Comparison of ENCODE assay signal across 24 mouse cellular contexts in the genomic region with DNA sequence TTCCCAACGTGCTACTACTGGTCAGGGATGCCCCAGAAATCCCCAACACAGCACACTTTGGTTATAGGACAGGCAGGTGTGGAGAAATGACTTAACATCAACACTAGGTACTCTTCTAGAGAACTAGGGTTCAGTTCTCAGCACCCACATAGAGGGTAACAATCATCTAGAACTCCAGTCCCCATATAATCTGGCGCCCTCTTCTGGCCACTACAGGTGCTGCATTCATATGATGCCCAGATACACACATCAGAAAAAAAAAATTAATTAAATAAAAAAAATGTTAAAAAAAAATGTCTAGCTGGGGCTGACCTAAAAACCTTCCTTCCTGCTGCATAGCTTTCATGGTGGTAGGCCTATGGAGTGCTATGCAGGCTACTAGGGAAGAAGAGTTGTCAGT.
DNase-seq lines count a peak whose midpoint lies in the region; ATAC-seq and TF ChIP-seq lines count a peak whose summit lies in the region.
"Had no signal": no experiment of that assay in that cellular context is flagged by ENCODE, and none has a peak within 500 bp of the region (broad histone marks: within the 10 kb centered on the region; RNA-seq: fewer than 3 reads in every experiment).

No protein-coding gene starts in this region.

- H3K4me3 ChIP-seq in heart, adult 2 months: no peak overlapping the region
- no peak overlapping the region for H3K4me3 ChIP-seq in lung, embryonic 14.5 days (ENCODE audit: low read depth, low read length)
- H3K4me3 ChIP-seq: embryonic facial prominence, embryonic 15.5 days; heart, embryonic 13.5 days; hindbrain, embryonic 15.5 days; limb, embryonic 10.5 days; liver, embryonic 12.5 days; myocyte; neural tube, embryonic 15.5 days; stomach, embryonic 15.5 days had no signal

- ATAC-seq in lung, embryonic 14.5 days (ENCODE audit: insufficient read depth): no peak
- ATAC-seq: activated CD4-positive, CD25-positive, alpha-beta regulatory T cell, adult 4 months; intestine, postnatal 0 days; liver, embryonic 12.5 days had no signal

- DNase-seq in heart, adult 2 months: no peak
- no peak for DNase-seq in heart, adult 9 months (ENCODE audit: low spot score in 2 of 2)
- no peak for DNase-seq in lung, embryonic 14.5 days
- no peak for DNase-seq in lung, postnatal 10 days
- DNase-seq in B cell, adult 2 months: peak; percentile 19 to 21
- peak; percentile 36 for DNase-seq in naive thymus-derived CD4-positive, alpha-beta T cell, adult 2 months (ENCODE audit: low read depth)
- DNase-seq in retina, embryonic 14.5 days (ENCODE audit: low spot score): no peak
- DNase-seq: adrenal gland, postnatal 10 days; cerebellum, adult 11-12 months; heart, postnatal 36 days; midbrain, embryonic 14.5 days; right cerebral cortex, postnatal 14 days; thymus, adult 2 months had no signal

- H3K4me1 ChIP-seq in heart, adult 2 months (ENCODE audit: control insufficient read depth, insufficient read depth, low read length): no peaks in the 10 kb centered on the region
- H3K4me1 ChIP-seq in lung, embryonic 14.5 days (ENCODE audit: insufficient read depth): no peaks in the 10 kb centered on the region
- H3K4me1 ChIP-seq: heart, embryonic 13.5 days; liver, embryonic 12.5 days; stomach, embryonic 15.5 days had no signal

- TF ChIP-seq CTCF in heart, adult 2 months (IDR thresholded peaks at IDR 0.05): peak; percentile 34
- peak; percentile 32 for TF ChIP-seq CTCF in lung, embryonic 14.5 days (IDR thresholded peaks at IDR 0.05; ENCODE audit: low read depth)

- 44% methylated on average over 2 of the region's 2 CpGs for WGBS in heart, adult 2 months
- 47% methylated on average over 2 of the region's 2 CpGs for WGBS in lung, embryonic 14.5 days

- no peak for TF ChIP-seq EP300 in heart, adult 2 months (IDR thresholded peaks at IDR 0.05; ENCODE audit: insufficient read depth, low read depth, low read length)

- TF ChIP-seq POLR2A in heart, adult 2 months (IDR thresholded peaks at IDR 0.05; ENCODE audit: insufficient read depth, low read depth, low read length): no peak

- H3K27ac ChIP-seq in heart, adult 2 months: no peak overlapping the region
- H3K27ac ChIP-seq in lung, embryonic 14.5 days (ENCODE audit: low read depth): no peak overlapping the region
- H3K27ac ChIP-seq: embryonic facial prominence, embryonic 15.5 days; heart, embryonic 13.5 days; hindbrain, embryonic 15.5 days; liver, embryonic 12.5 days; neural tube, embryonic 15.5 days; stomach, embryonic 15.5 days had no signal

- intact Hi-C loops in heart, adult 2 months (cut with DNase I): no loop called here

- no peaks in the 10 kb centered on the region for H3K36me3 ChIP-seq in heart, adult 2 months (ENCODE audit: control insufficient read depth, insufficient read depth, low read length)
- H3K36me3 ChIP-seq in lung, embryonic 14.5 days (ENCODE audit: insufficient read depth): no peaks in the 10 kb centered on the region
- H3K36me3 ChIP-seq: embryonic facial prominence, embryonic 15.5 days; G1E; heart, embryonic 13.5 days; hindbrain, embryonic 15.5 days; limb, embryonic 10.5 days; liver, embryonic 12.5 days; neural tube, embryonic 15.5 days; stomach, embryonic 15.5 days had no signal

- no peaks in the 10 kb centered on the region for H3K9me3 ChIP-seq in lung, embryonic 14.5 days (ENCODE audit: low read depth, low read length)
- H3K9me3 ChIP-seq: embryonic facial prominence, embryonic 15.5 days; G1E; heart, embryonic 13.5 days; hindbrain, embryonic 15.5 days; limb, embryonic 10.5 days; neural tube, embryonic 15.5 days; stomach, embryonic 15.5 days had no signal

- no peaks in the 10 kb centered on the region for H3K27me3 ChIP-seq in heart, adult 2 months (ENCODE audit: control insufficient read depth, insufficient read depth, low read length)
- H3K27me3 ChIP-seq in lung, embryonic 14.5 days (ENCODE audit: insufficient read depth, low read length): no peaks in the 10 kb centered on the region
- H3K27me3 ChIP-seq: embryonic facial prominence, embryonic 15.5 days; heart, embryonic 13.5 days; hindbrain, embryonic 15.5 days; liver, embryonic 12.5 days; neural tube, embryonic 15.5 days; stomach, embryonic 15.5 days had no signal

- H3K9ac ChIP-seq in heart, adult 2 months (ENCODE audit: low read depth, low read length): no peak overlapping the region
- no peak overlapping the region for H3K9ac ChIP-seq in lung, embryonic 14.5 days
- H3K9ac ChIP-seq: embryonic facial prominence, embryonic 15.5 days; heart, embryonic 13.5 days; hindbrain, embryonic 15.5 days; liver, embryonic 12.5 days; neural tube, embryonic 15.5 days; stomach, embryonic 15.5 days had no signal

- H3K79me2 ChIP-seq in heart, adult 2 months (replicated peaks; ENCODE audit: control insufficient read depth, insufficient read depth, low read length): no peaks in the 10 kb centered on the region

- H3K4me2 ChIP-seq in lung, embryonic 14.5 days: no peak overlapping the region
- H3K4me2 ChIP-seq: embryonic facial prominence, embryonic 15.5 days; heart, embryonic 13.5 days; hindbrain, embryonic 15.5 days; liver, embryonic 12.5 days; neural tube, embryonic 15.5 days; stomach, embryonic 15.5 days had no signal

Comparison
In these comparisons a context has a peak if more than half of its experiments do, and no peak if none do; other contexts are left out.
1. DNase-seq: peak in B cell, adult 2 months (2 of 2) and naive thymus-derived CD4-positive, alpha-beta T cell, adult 2 months (single experiment); none in heart, adult 2 months (0 of 2), heart, adult 9 months (0 of 2), lung, embryonic 14.5 days (single experiment), lung, postnatal 10 days (single experiment) and retina, embryonic 14.5 days (single experiment).